Mouse (Mus musculus) megakaryocyte, embryonic 14.5 days (primary cell): ENCODE measurements around the gene Mrgprf. TPM values are rescaled to one million over a fixed set of nuclear protein-coding genes. Genes with fewer than 3 reads are reported as not detected.

Experiments used
- H3K27me3 ChIP-seq: replicated peaks from 2 replicates; pipeline ENCODE3; 2012; ENCODE audit warnings: inconsistent platforms
- H3K36me3 ChIP-seq: replicated peaks from 2 replicates; pipeline ENCODE3; 2012; ENCODE audit warnings: low read length, inconsistent platforms, mixed read lengths
- H3K4me1 ChIP-seq: 2 replicates; pipeline ENCODE4 v1.6.1; 2012; ENCODE audit warnings: inconsistent platforms
- H3K4me3 ChIP-seq: replicated peaks from 2 replicates; pipeline ENCODE3; 2012; ENCODE audit warnings: moderate library complexity, mild to moderate bottlenecking, inconsistent platforms
- H3K9me3 ChIP-seq: 2 replicates; pipeline ENCODE4 v1.6.1; 2012; ENCODE audit warnings: inconsistent platforms
- FLI1 ChIP-seq: IDR thresholded peaks from 2 replicates; pipeline ENCODE4 v1.6.1; 2012; ENCODE audit warnings: low read length, inconsistent platforms, mixed read lengths
- GATA1 ChIP-seq: IDR thresholded peaks from 3 replicates; pipeline ENCODE4 v1.6.1; 2012; ENCODE audit warnings: mixed read lengths, low read length, inconsistent platforms, borderline replicate concordance
- polyA plus RNA-seq: library from polyadenylated mRNA; stranded (reverse); fragments of >175 nt; gene quantifications from 2 replicates; pipeline ENCODE4 v1.2.3, GENCODE M21; 2012; ENCODE audit warnings: low replicate concordance; ENCODE audit not compliant: insufficient read depth

Mrgprf gene
- polyA plus RNA-seq, 1 experiment, result not detected

DNA sequence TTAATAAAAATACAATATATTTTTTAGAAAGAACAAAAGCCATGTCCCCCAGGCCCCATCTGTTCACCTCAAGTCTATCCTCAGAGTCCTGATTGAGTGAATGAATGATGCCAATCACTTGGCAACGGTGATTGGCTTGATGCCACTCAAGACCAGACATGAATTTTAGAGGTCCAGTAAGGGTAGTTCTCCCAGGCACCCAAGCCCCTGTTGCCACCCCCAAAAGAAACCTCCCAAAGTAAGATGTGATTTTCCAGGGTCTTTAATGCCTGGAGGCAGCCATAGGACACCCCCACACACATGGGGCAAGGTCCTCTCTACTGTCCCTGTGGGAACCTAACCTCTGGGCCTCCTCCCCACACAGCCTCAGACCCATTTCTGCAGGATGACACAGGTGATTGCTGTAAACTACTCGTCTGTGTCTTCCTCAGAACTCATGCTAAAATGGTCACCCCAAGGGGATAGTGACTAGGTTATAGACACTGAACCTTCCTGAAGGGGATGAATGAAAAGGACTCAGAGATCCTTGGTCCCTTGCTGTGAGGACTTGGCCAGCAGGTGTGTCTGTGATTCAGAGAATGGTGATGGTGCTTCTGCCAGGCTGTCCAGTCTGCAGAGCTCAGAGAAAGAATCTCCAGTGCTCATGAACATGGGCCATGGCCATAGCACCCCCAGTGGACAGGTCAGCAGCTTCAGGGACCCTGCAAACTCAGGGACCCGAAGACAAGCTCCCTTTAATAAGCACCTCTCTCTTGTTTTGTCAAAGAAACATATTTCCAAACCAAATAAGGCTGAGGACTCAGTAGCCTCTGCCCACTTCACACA is 1.8 kb upstream of the Mrgprf start:
- TF ChIP-seq FLI1 (no peak), GATA1 (no peak)
- Histone ChIP-seq H3K27me3 (peaks cover 71% of the 10 kb centered on the region), H3K36me3 (no peaks in the 10 kb centered on the region)

DNA sequence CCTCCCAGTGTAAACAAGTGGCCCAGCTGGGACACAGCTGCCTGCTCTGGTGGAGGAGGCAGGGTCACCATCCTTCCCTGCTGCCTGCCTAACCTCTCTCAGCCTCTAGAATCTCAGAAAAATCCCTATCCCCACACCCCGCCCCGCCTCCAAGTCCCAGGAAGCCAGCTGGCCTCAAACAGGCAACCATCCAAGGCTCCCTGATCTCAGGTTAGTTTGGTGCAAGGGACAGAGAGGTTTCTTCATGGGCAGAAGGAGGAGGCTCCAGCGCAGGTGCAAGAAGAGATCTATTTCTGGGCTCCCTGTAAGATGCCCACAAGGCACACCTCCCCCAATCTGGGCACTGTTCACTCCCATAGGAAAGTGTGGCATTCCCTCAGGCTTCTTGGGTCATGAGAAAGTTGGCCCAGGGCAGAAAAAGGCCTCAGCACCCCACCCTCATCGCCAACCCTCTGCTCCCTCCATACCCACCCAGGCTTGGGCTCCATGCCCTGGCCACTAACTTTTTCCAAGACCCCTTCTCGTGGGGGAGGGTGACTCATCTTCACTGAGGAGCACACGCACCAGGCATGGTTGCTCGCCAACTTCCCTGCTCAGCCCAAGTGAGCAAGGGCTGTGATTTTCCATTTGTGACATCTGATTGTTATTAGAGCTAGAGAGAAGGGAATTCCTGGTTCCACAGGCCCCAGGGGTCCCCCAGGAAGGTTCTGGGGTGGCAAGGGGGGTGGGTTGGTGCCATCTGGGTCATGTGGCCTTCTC is 887 bp upstream of the Mrgprf start:
- TF ChIP-seq GATA1, result no peak
- TF ChIP-seq FLI1, result no peak
- Histone ChIP-seq H3K36me3 (no peaks in the 10 kb centered on the region), H3K9me3 (no peaks in the 10 kb centered on the region), H3K27me3 (peaks cover 77% of the 10 kb centered on the region), H3K4me3 (no peak overlapping the region), H3K4me1 (no peaks in the 10 kb centered on the region; the same call in 1 of the 2 replicates)

More for the DNA sequence above, 1.8 kb upstream of the Mrgprf start:
- no peak overlapping the region for H3K4me3 ChIP-seq
- no peaks in the 10 kb centered on the region for H3K9me3 ChIP-seq
- no peaks in the 10 kb centered on the region; the same call in 1 of the 2 replicates for H3K4me1 ChIP-seq

- no peaks in the 10 kb centered on the region for H3K9me3 ChIP-seq
- H3K4me3 ChIP-seq, result no peak overlapping the region
- H3K27me3 ChIP-seq, result peaks cover 70% of the 10 kb centered on the region
- H3K36me3 ChIP-seq, result no peaks in the 10 kb centered on the region
- no peaks in the 10 kb centered on the region; the same call in 1 of the 2 replicates for H3K4me1 ChIP-seq
- TF ChIP-seq GATA1 (no peak), FLI1 (no peak)
Observed at GRCm38 (mm10) chr7:145301008-145301340, 346 bp downstream of the Mrgprf start.

GRCm38 (mm10) chr7:145301341-145302005 is 845 bp downstream of the Mrgprf start:
- no peak for TF ChIP-seq GATA1
- no peak for TF ChIP-seq FLI1
- H3K9me3 ChIP-seq, result no peaks in the 10 kb centered on the region
- peaks cover 66% of the 10 kb centered on the region for H3K27me3 ChIP-seq
- H3K4me3 ChIP-seq, result no peak overlapping the region
- no peaks in the 10 kb centered on the region for H3K36me3 ChIP-seq
- no peaks in the 10 kb centered on the region; the same call in 1 of the 2 replicates for H3K4me1 ChIP-seq

- H3K27me3 ChIP-seq, result peaks cover 61% of the 10 kb centered on the region
- no peak overlapping the region for H3K4me3 ChIP-seq
- no peaks in the 10 kb centered on the region; the same call in 1 of the 2 replicates for H3K4me1 ChIP-seq
- no peaks in the 10 kb centered on the region for H3K9me3 ChIP-seq
- H3K36me3 ChIP-seq, result no peaks in the 10 kb centered on the region
- TF ChIP-seq GATA1, result no peak
Observed at GRCm38 (mm10) chr7:145302488-145303285, 2.1 kb downstream of the Mrgprf start.

GRCm38 (mm10) chr7:145304153-145304552 is 3.5 kb downstream of the Mrgprf start:
- H3K4me1 ChIP-seq, result no peaks in the 10 kb centered on the region; the same call in 1 of the 2 replicates
- H3K9me3 ChIP-seq, result no peaks in the 10 kb centered on the region
- H3K27me3 ChIP-seq, result peaks cover 65% of the 10 kb centered on the region
- TF ChIP-seq FLI1 (no peak), GATA1 (no peak)
- no peaks in the 10 kb centered on the region for H3K36me3 ChIP-seq
- no peak overlapping the region for H3K4me3 ChIP-seq

- Histone ChIP-seq H3K4me3 (no peak overlapping the region), H3K9me3 (no peaks in the 10 kb centered on the region), H3K36me3 (no peaks in the 10 kb centered on the region), H3K4me1 (no peaks in the 10 kb centered on the region; the same call in 1 of the 2 replicates), H3K27me3 (peaks cover 52% of the 10 kb centered on the region)
- TF ChIP-seq GATA1 (no peak), FLI1 (no peak)
Observed at GRCm38 (mm10) chr7:145307636-145308035, 7.0 kb downstream of the Mrgprf start.

GRCm38 (mm10) chr7:145308061-145308675 is 7.5 kb downstream of the Mrgprf start:
- Histone ChIP-seq H3K36me3 (no peaks in the 10 kb centered on the region), H3K27me3 (peaks cover 47% of the 10 kb centered on the region), H3K4me1 (no peaks in the 10 kb centered on the region; the same call in 1 of the 2 replicates), H3K9me3 (no peaks in the 10 kb centered on the region), H3K4me3 (no peak overlapping the region)
- TF ChIP-seq FLI1, result no peak
- TF ChIP-seq GATA1, result no peak
